Mouse (Mus musculus): ENCODE measurements around the gene Smg6. TPM values are rescaled to one million over a fixed set of nuclear protein-coding genes. Genes with fewer than 3 reads are reported as not detected.

The Smg6 gene
- polyA plus RNA-seq, 1 experiment from 2014 or later, result 12.8 TPM

- Histone ChIP-seq H3K27me3 (replicated peaks; ENCODE audit: control insufficient read depth, insufficient read depth, low read length) (no peaks in the 10 kb centered on the region), H3K4me3 (ENCODE audit: low read depth, low read length) (no peak overlapping the region), H3K4me2 (ENCODE audit: low read depth, low read length) (no peak overlapping the region), H3K4me1 (ENCODE audit: control insufficient read depth, insufficient read depth, low read length) (0 out of 2 replicates have a peak, but pooled peaks cover 7% of the 10 kb centered on the region), H3K27ac (replicated peaks; ENCODE audit: low read depth, low read length) (0 out of 2 replicates have a peak overlapping the region, but pooled peaks have one; percentile 40), H3K36me3 (ENCODE audit: control insufficient read depth, insufficient read depth, low read length) (peaks cover 26% of the 10 kb centered on the region), H3K9me3 (ENCODE audit: control insufficient read depth, low read length) (no peaks in the 10 kb centered on the region), H3K9ac (ENCODE audit: low read depth, low read length) (no peak overlapping the region)
- WGBS, result 31% methylated on average over 2 of the region's 2 CpGs
- DNase-seq (ENCODE audit: low spot score), result peak; percentile 38
- no peak for ATAC-seq (ENCODE audit: low read depth)
Observed at GRCm38 (mm10) chr11:75157901-75158300, 232.3 kb downstream of the Smg6 start.

DNA sequence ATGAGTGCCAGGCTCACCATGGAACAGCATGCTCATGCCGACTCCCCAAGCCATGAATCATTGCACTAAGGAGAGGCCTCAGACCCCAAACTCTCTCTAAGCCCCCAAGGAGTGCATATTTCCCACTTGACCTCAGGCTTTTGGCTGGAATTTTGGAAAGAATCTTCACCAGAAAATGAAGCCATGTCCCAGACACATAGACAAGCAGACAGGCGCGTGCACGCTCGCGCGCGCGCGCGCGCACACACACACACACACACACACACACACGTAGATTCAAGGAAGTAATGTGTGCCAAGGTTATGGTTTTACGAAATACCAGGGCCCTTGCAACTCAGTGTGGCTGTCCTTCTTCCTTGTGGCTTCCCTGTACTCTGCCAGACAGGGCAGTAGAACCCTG, 232.8 kb downstream of the Smg6 start:
- peaks cover 31% of the 10 kb centered on the region for H3K36me3 ChIP-seq (ENCODE audit: control insufficient read depth, insufficient read depth, low read length)
- no peak overlapping the region for H3K4me2 ChIP-seq (ENCODE audit: low read depth, low read length)
- 78% methylated on average over 14 of the region's 14 CpGs for WGBS
- H3K4me1 ChIP-seq (ENCODE audit: control insufficient read depth, insufficient read depth, low read length), result 0 out of 2 replicates have a peak, but pooled peaks cover 7% of the 10 kb centered on the region
- H3K27ac ChIP-seq (replicated peaks; ENCODE audit: low read depth, low read length), result peak overlapping the region; percentile 40; the same call in 1 of the 2 replicates
- H3K27me3 ChIP-seq (replicated peaks; ENCODE audit: control insufficient read depth, insufficient read depth, low read length), result 0 out of 2 replicates have a peak, but pooled peaks cover 2% of the 10 kb centered on the region
- H3K9me3 ChIP-seq (ENCODE audit: control insufficient read depth, low read length), result no peaks in the 10 kb centered on the region
- H3K9ac ChIP-seq (ENCODE audit: low read depth, low read length), result no peak overlapping the region
- no peak for ATAC-seq (ENCODE audit: low read depth)
- no peak overlapping the region for H3K4me3 ChIP-seq (ENCODE audit: low read depth, low read length)
- no peak for DNase-seq (ENCODE audit: low spot score)

- H3K27me3 ChIP-seq (replicated peaks; ENCODE audit: control insufficient read depth, insufficient read depth, low read length), result peaks cover 13% of the 10 kb centered on the region
- DNase-seq (ENCODE audit: low spot score) (no peak), ATAC-seq (ENCODE audit: low read depth) (no peak)
- H3K36me3 ChIP-seq (ENCODE audit: control insufficient read depth, insufficient read depth, low read length), result peaks cover 43% of the 10 kb centered on the region
- H3K9me3 ChIP-seq (ENCODE audit: control insufficient read depth, low read length), result no peaks in the 10 kb centered on the region
- 57% methylated on average over 2 of the region's 2 CpGs for WGBS
- no peak overlapping the region for H3K9ac ChIP-seq (ENCODE audit: low read depth, low read length)
- H3K4me1 ChIP-seq (ENCODE audit: control insufficient read depth, insufficient read depth, low read length), result 0 out of 2 replicates have a peak, but pooled peaks cover 7% of the 10 kb centered on the region
- no peak overlapping the region for H3K4me3 ChIP-seq (ENCODE audit: low read depth, low read length)
- H3K4me2 ChIP-seq (ENCODE audit: low read depth, low read length), result no peak overlapping the region
- H3K27ac ChIP-seq (replicated peaks; ENCODE audit: low read depth, low read length), result no peak overlapping the region
Observed at GRCm38 (mm10) chr11:75159564-75159963, 233.9 kb downstream of the Smg6 start.

- Histone ChIP-seq H3K4me3 (ENCODE audit: low read depth, low read length) (no peak overlapping the region), H3K4me1 (ENCODE audit: control insufficient read depth, insufficient read depth, low read length) (0 out of 2 replicates have a peak, but pooled peaks cover 7% of the 10 kb centered on the region), H3K9me3 (ENCODE audit: control insufficient read depth, low read length) (no peaks in the 10 kb centered on the region), H3K36me3 (ENCODE audit: control insufficient read depth, insufficient read depth, low read length) (peaks cover 56% of the 10 kb centered on the region), H3K9ac (ENCODE audit: low read depth, low read length) (no peak overlapping the region), H3K27ac (replicated peaks; ENCODE audit: low read depth, low read length) (0 out of 2 replicates have a peak overlapping the region, but pooled peaks have one; percentile 11), H3K4me2 (ENCODE audit: low read depth, low read length) (no peak overlapping the region), H3K27me3 (replicated peaks; ENCODE audit: control insufficient read depth, insufficient read depth, low read length) (peaks cover 27% of the 10 kb centered on the region)
- WGBS, result 72% methylated on average over 7 of the region's 7 CpGs
- no peak for DNase-seq (ENCODE audit: low spot score)
- ATAC-seq (ENCODE audit: low read depth), result no peak
Observed at GRCm38 (mm10) chr11:75160954-75161353, 235.3 kb downstream of the Smg6 start.

DNA sequence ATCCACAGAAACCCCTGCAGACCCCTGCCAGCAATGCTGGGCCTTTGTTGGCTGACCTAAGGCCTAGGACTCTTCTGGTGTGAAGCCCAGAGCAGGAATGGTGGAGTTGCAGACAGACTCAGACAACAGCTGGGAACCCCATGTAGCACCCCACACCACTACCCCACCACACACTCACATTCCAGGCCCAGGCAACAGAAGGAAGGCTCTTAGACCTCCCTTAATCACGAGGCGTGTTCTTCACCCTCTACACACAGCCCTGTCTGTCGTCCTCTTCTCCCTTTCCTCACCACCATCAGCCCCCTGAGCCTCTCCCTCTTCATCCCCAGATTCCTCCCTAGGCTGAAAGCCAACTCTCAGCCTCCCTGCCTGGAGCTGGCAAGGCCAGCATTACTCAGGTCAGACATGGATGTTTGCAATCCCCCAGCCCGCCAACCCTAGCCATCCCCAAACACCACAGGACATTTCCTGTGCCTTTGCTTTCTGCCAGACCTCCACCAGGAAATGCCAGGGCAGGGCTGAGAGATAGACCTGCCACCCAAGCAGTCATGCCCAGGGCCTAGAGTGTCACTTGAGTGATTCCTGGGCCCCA, 235.9 kb downstream of the Smg6 start:
- ATAC-seq (ENCODE audit: low read depth) (peak; percentile 35; the same call in 1 of the 2 replicates), DNase-seq (ENCODE audit: low spot score) (peak; percentile 51)

GRCm38 (mm10) chr11:75162591-75163080, 237.0 kb downstream of the Smg6 start:
- 84% methylated on average over 12 of the region's 12 CpGs for WGBS

More for the DNA sequence above, 235.9 kb downstream of the Smg6 start:
- Histone ChIP-seq H3K4me1 (ENCODE audit: control insufficient read depth, insufficient read depth, low read length) (0 out of 2 replicates have a peak, but pooled peaks cover 10% of the 10 kb centered on the region), H3K36me3 (ENCODE audit: control insufficient read depth, insufficient read depth, low read length) (peaks cover 62% of the 10 kb centered on the region), H3K27ac (replicated peaks; ENCODE audit: low read depth, low read length) (peak overlapping the region; percentile 9; the same call in 1 of the 2 replicates), H3K4me3 (ENCODE audit: low read depth, low read length) (no peak overlapping the region), H3K9ac (ENCODE audit: low read depth, low read length) (no peak overlapping the region), H3K4me2 (ENCODE audit: low read depth, low read length) (no peak overlapping the region), H3K27me3 (replicated peaks; ENCODE audit: control insufficient read depth, insufficient read depth, low read length) (peaks cover 32% of the 10 kb centered on the region), H3K9me3 (ENCODE audit: control insufficient read depth, low read length) (no peaks in the 10 kb centered on the region)
- WGBS, result 38% methylated on average over 4 of the region's 4 CpGs

GRCm38 (mm10) chr11:75163379-75163778, 237.8 kb downstream of the Smg6 start:
- H3K9ac ChIP-seq (ENCODE audit: low read depth, low read length), result peak overlapping the region; percentile 78; the same call in 1 of the 2 replicates
- H3K36me3 ChIP-seq (ENCODE audit: control insufficient read depth, insufficient read depth, low read length), result peaks cover 73% of the 10 kb centered on the region
- H3K4me2 ChIP-seq (ENCODE audit: low read depth, low read length), result peak overlapping the region; percentile 93; the same call in 1 of the 2 replicates
- H3K9me3 ChIP-seq (ENCODE audit: control insufficient read depth, low read length), result no peaks in the 10 kb centered on the region
- H3K27me3 ChIP-seq (replicated peaks; ENCODE audit: control insufficient read depth, insufficient read depth, low read length), result peaks cover 51% of the 10 kb centered on the region
- peaks cover 14% of the 10 kb centered on the region; the same call in 1 of the 2 replicates for H3K4me1 ChIP-seq (ENCODE audit: control insufficient read depth, insufficient read depth, low read length)
- ATAC-seq (ENCODE audit: low read depth), result no peak
- no peak overlapping the region for H3K4me3 ChIP-seq (ENCODE audit: low read depth, low read length)
- DNase-seq (ENCODE audit: low spot score), result no peak
- H3K27ac ChIP-seq (replicated peaks; ENCODE audit: low read depth, low read length), result peak overlapping the region; percentile 46
- WGBS, result 75% methylated on average over 6 of the region's 6 CpGs

More at GRCm38 (mm10) chr11:75162591-75163080, 237.0 kb downstream of the Smg6 start:
- peak overlapping the region; percentile 93; the same call in 1 of the 2 replicates for H3K4me2 ChIP-seq (ENCODE audit: low read depth, low read length)
- H3K4me3 ChIP-seq (ENCODE audit: low read depth, low read length), result no peak overlapping the region
- peaks cover 73% of the 10 kb centered on the region for H3K36me3 ChIP-seq (ENCODE audit: control insufficient read depth, insufficient read depth, low read length)
- peaks cover 8% of the 10 kb centered on the region; the same call in 1 of the 2 replicates for H3K4me1 ChIP-seq (ENCODE audit: control insufficient read depth, insufficient read depth, low read length)
- H3K9me3 ChIP-seq (ENCODE audit: control insufficient read depth, low read length), result no peaks in the 10 kb centered on the region
- no peak overlapping the region for H3K9ac ChIP-seq (ENCODE audit: low read depth, low read length)
- H3K27ac ChIP-seq (replicated peaks; ENCODE audit: low read depth, low read length), result peak overlapping the region; percentile 46; the same call in 1 of the 2 replicates
- peaks cover 44% of the 10 kb centered on the region for H3K27me3 ChIP-seq (replicated peaks; ENCODE audit: control insufficient read depth, insufficient read depth, low read length)
- ATAC-seq (ENCODE audit: low read depth), result no peak
- DNase-seq (ENCODE audit: low spot score), result no peak

- H3K9me3 ChIP-seq (ENCODE audit: control insufficient read depth, low read length), result no peaks in the 10 kb centered on the region
- peak overlapping the region; percentile 45 for H3K27ac ChIP-seq (replicated peaks; ENCODE audit: low read depth, low read length)
- peak overlapping the region; percentile 69 for H3K4me3 ChIP-seq (ENCODE audit: low read depth, low read length)
- DNase-seq (ENCODE audit: low spot score) (no peak), ATAC-seq (ENCODE audit: low read depth) (no peak)
- WGBS, result 62% methylated on average over 2 of the region's 2 CpGs
- H3K4me1 ChIP-seq (ENCODE audit: control insufficient read depth, insufficient read depth, low read length), result peaks cover 15% of the 10 kb centered on the region; the same call in 1 of the 2 replicates
- peak overlapping the region; percentile 78 for H3K9ac ChIP-seq (ENCODE audit: low read depth, low read length)
- H3K27me3 ChIP-seq (replicated peaks; ENCODE audit: control insufficient read depth, insufficient read depth, low read length), result peaks cover 58% of the 10 kb centered on the region
- peaks cover 73% of the 10 kb centered on the region for H3K36me3 ChIP-seq (ENCODE audit: control insufficient read depth, insufficient read depth, low read length)
- H3K4me2 ChIP-seq (ENCODE audit: low read depth, low read length), result peak overlapping the region; percentile 93
Observed at GRCm38 (mm10) chr11:75164051-75164450, 238.4 kb downstream of the Smg6 start.
